Mouse (Mus musculus): ENCODE measurements at regions not wholly inside any gene's neighbourhood (a gene's known extent, or its start where the extent isn't known, plus 50 kb on each side); places are given as distances from the start of the nearest gene placed in this dataset.

- H3K27ac ChIP-seq (ENCODE audit: control insufficient read depth, low read depth, low read length) = no peak overlapping the region
- peaks cover 0 to 5% of the 10 kb centered on the region in 2 experiments; a peak in 1 of 4 replicates for H3K4me1 ChIP-seq (ENCODE audit: control insufficient read depth in 1 of 2, insufficient read depth in 2 of 2, low read length in 2 of 2)
- TF ChIP-seq RCOR1 (IDR thresholded peaks at IDR 0.05; ENCODE audit: low read depth, low read length) (0 out of 2 replicates have a peak, but pooled peaks have one; percentile 5), HCFC1 (IDR thresholded peaks at IDR 0.05; ENCODE audit: low read depth, low read length) (no peak), ZKSCAN1 (IDR thresholded peaks at IDR 0.05; ENCODE audit: low read depth, low read length) (no peak), CHD2 (IDR thresholded peaks at IDR 0.05; ENCODE audit: low read length) (no peak), TCF12 (IDR thresholded peaks at IDR 0.05; ENCODE audit: low read depth, low read length) (peak; percentile 52; the same call in 1 of the 2 replicates), UBTF (IDR thresholded peaks at IDR 0.05; ENCODE audit: borderline replicate concordance, insufficient read depth, low read depth, low read length) (no peak), ETS1 (IDR thresholded peaks at IDR 0.05; ENCODE audit: low read depth, low read length) (no peak), EP300 (IDR thresholded peaks at IDR 0.05; ENCODE audit: low read depth in 1 of 2, low read length in 2 of 2) (peak; percentile 60 to 62), ZNF384 (IDR thresholded peaks at IDR 0.05; ENCODE audit: low read depth, low read length) (no peak), SIN3A (IDR thresholded peaks at IDR 0.05; ENCODE audit: low read length) (no peak), ELF1 (IDR thresholded peaks at IDR 0.05; ENCODE audit: low read depth, low read length) (no peak), MEF2A (IDR thresholded peaks at IDR 0.05; ENCODE audit: extremely low read depth, insufficient replicate concordance, low read depth, low read length, poor library complexity, severe bottlenecking) (no peak), GATA1 (IDR thresholded peaks at IDR 0.05; ENCODE audit: low read depth, low read length) (peak; percentile 50; the same call in 1 of the 2 replicates)
These were observed 852.0 kb upstream of the Agtr1b start for GRCm38 (mm10) chr3:21218936-21219335.

GRCm38 (mm10) chr3:21241184-21241583 is 835.3 kb upstream of the Tbl1xr1 start:
- TF ChIP-seq MYB (IDR thresholded peaks at IDR 0.05; ENCODE audit: low read depth, low read length) (0 out of 2 replicates have a peak, but pooled peaks have one; percentile 32), BHLHE40 (IDR thresholded peaks at IDR 0.05; ENCODE audit: borderline replicate concordance, low read depth, low read length) (no peak), ETS1 (IDR thresholded peaks at IDR 0.05; ENCODE audit: low read depth, low read length) (no peak), EP300 (IDR thresholded peaks at IDR 0.05; ENCODE audit: low read depth in 1 of 2, low read length in 2 of 2) (peak; percentile 67 to 69; a peak in 3 of 4 replicates), GATA1 (IDR thresholded peaks at IDR 0.05; ENCODE audit: low read depth, low read length) (peak; percentile 59; the same call in 1 of the 2 replicates), ZNF384 (IDR thresholded peaks at IDR 0.05; ENCODE audit: low read depth, low read length) (0 out of 2 replicates have a peak, but pooled peaks have one; percentile 10)
- Histone ChIP-seq H3K9ac (ENCODE audit: control insufficient read depth, low read depth, low read length, poor library complexity, severe bottlenecking) (no peak overlapping the region), H3K27ac (ENCODE audit: control insufficient read depth, low read depth, low read length) (no peak overlapping the region), H3K9me3 (replicated peaks; ENCODE audit: insufficient read depth, low read length) (no peaks in the 10 kb centered on the region), H3K4me1 (ENCODE audit: control insufficient read depth in 1 of 2, insufficient read depth in 2 of 2, low read length in 2 of 2) (no peaks in the 10 kb centered on the region), H3K4me3 (ENCODE audit: control insufficient read depth in 1 of 2, insufficient read depth in 1 of 2, low read depth in 2 of 2, low read length in 2 of 2) (no peak overlapping the region), H3K79me2 (ENCODE audit: control insufficient read depth, insufficient read depth, low read length, poor library complexity) (no peaks in the 10 kb centered on the region), H3K27me3 (ENCODE audit: control insufficient read depth in 1 of 2, insufficient read depth in 2 of 2, low read length in 2 of 2) (no peaks in the 10 kb centered on the region), H3K36me3 (ENCODE audit: control insufficient read depth in 1 of 2, insufficient read depth in 2 of 2, low read length in 2 of 2) (peaks cover 0 to 5% of the 10 kb centered on the region in 2 experiments; a peak in 2 of 4 replicates)
- DNase-seq (ENCODE audit: low read depth, low spot score) = peak; percentile 31

More at GRCm38 (mm10) chr3:21218936-21219335, 852.0 kb upstream of the Agtr1b start:
- H3K9me3 ChIP-seq (replicated peaks; ENCODE audit: insufficient read depth, low read length) = no peaks in the 10 kb centered on the region
- no peaks in the 10 kb centered on the region for H3K27me3 ChIP-seq (ENCODE audit: control insufficient read depth in 1 of 2, insufficient read depth in 2 of 2, low read length in 2 of 2)
- no peak overlapping the region for H3K4me3 ChIP-seq (ENCODE audit: control insufficient read depth in 1 of 2, insufficient read depth in 1 of 2, low read depth in 2 of 2, low read length in 2 of 2)
- H3K36me3 ChIP-seq (ENCODE audit: control insufficient read depth in 1 of 2, insufficient read depth in 2 of 2, low read length in 2 of 2) = peaks cover 0 to 6% of the 10 kb centered on the region in 2 experiments; a peak in 2 of 4 replicates
- DNase-seq (ENCODE audit: low read depth, low spot score) = no peak
- no peak overlapping the region for H3K9ac ChIP-seq (ENCODE audit: control insufficient read depth, low read depth, low read length, poor library complexity, severe bottlenecking)
- no peaks in the 10 kb centered on the region for H3K79me2 ChIP-seq (ENCODE audit: control insufficient read depth, insufficient read depth, low read length, poor library complexity)

Measured in MEL (cell line).